Mouse (Mus musculus) urinary bladder, postnatal 36 days (tissue): ENCODE measurements around the gene Dohh.

Experiments used
- DNase-seq, 2 experiments: peaks; one replicate each; pipeline ENCODE4 v3.0.0; 2022; ENCODE audit warnings: low spot score in 2 of 2, mixed read lengths in 1 of 2

The Dohh gene

DNA sequence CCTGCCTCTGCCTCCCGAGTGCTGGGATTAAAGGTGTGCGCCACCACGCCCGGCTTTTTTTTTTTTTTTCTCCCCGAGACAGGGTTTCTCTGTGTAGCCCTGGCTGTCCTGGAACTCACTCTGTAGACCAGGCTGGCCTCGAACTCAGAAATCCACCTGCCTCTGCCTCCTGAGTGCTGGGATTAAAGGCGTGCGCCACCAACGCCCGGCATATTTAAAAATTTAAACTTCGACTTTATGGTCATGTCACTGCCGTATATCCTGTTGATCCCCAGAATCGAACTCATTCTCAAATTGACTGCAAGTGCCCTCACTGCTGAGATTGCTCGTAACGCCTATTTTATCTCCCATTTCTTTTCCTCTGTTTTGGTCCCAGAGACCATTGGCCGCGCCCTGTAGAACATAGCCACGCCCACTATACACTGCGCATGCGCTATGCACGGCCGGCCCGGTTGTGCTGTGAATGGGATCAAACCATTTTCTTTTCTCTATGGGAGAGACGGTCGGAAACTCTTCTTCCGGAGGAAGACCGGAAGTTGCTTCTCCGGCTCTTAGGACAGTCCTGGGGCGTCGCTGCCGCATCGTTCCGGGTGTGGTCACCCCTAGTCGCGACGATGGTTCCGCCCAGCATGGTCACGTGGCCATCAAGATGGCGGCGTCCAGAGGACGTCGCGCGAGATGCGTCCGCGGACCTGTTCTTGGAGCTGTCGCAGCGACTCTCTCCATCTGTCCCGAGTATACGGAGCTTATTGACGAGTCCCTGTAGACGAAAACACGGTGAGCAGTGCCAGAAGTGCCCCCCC lies at the start of gene Dohh, which contains the start of gene Gm48551:
TSS of gene Dohh (plus strand) at position 627 of the 803 bp plus-strand sequence.
TSS of gene Gm48551 (plus strand) at position 665 of the 803 bp plus-strand sequence.
- peak; percentile 98 to 99 for DNase-seq

DNA sequence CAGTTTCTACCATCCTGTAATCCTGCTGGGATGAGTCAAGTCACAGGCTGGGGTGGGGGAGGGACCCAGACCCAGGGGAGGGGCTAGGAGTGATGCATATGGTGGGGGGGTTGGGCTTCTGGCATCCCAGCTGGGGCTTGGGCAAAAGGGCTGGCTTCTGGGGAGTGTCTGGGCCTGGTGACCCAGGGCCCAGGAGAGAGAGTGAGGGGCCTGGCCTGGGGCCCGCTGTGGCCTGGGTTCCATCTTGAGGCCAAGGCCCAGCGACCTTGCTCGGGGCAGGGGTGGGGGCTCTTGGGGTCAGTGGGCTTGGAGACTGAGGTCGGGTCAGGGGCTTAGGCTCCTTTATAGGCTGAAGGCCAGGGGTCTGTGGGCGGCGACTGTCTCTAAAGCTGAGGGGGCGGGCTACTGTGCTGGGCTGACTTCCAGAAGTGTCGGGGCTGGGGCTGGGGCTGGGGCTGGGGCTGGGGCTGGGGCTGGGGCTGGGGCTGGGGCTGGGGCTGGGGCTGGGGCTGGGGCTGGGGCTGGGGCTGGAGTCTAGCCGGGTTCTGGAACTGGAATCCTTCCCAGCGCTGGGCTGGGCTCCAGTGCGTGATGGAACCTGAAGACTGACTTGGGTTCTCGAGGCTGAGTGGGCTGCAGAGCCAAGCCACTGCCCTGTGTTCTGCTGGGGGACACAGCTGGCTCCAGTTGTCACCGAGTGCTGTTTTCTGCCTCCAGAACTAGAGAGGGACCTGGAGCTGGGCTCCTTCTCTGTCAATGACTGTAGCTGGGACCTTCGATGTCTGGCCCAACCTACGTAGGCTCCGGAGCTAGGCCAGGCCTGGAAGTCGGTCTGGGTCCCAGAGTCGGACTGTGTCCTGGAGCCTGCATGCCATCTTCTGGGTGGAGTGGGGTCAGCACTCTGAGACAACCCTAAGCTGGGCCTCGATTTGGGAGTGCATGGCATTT lies 48.6 kb upstream of the Dohh start:
- DNase-seq = no peak

DNA sequence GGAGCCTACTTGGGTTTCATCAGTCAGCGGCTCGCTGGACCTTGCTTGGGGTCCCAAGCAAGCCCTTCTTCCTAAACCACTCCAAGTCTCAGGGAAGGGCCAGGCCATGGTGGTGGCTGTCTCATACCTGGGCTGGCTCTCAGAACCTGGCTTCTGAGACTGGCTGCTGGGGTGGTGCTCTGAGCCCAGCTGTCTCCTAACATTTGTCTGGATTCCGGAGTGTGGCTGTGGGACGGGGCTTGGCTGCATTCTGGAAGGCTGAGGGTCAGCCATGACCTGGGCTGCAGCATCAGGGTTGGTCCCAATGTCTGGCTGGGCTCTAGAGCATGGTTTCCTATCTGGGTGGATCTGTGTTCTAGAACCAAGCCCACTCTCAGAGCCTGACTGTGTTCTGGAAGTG lies 47.7 kb upstream of the Dohh start:
- DNase-seq = no peak

DNA sequence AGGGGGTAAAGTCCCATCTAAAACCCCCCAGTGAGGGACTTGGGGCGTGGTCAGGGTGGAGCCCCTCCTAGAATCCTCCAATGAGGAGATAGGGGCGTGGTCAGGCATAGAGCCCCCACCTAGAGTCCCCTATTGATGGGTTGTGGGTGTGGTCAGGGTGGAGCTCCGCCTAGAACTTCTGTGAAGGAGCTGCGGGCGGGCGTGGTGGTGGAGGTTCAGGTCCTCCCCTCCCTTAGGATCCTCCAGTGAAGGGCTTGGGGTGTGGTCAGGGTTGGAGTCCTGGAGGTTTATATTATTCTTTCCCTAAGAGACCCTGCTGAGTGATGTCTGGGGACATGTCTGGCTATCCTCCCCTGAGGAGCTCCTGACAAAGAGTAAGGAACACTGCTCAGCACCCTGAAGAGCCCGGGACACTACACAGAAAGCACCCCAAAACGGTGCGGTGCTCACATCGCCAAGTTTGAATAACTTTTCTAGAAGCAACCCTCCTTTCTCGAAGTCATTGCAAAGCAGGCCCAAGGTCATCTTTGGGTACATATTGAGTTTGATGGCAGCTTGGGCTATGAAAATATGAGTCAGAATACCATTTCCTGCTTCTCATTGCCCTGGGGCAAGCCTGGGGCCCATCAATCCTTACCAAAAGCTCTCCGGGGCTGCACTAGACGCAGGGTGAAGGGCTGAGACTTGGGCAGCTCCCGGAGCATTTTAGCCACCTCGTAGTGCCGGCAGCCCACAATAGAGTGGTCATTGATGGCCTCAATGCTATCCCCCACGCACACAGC lies 43.5 kb upstream of the Dohh start:
- no peak for DNase-seq

DNA sequence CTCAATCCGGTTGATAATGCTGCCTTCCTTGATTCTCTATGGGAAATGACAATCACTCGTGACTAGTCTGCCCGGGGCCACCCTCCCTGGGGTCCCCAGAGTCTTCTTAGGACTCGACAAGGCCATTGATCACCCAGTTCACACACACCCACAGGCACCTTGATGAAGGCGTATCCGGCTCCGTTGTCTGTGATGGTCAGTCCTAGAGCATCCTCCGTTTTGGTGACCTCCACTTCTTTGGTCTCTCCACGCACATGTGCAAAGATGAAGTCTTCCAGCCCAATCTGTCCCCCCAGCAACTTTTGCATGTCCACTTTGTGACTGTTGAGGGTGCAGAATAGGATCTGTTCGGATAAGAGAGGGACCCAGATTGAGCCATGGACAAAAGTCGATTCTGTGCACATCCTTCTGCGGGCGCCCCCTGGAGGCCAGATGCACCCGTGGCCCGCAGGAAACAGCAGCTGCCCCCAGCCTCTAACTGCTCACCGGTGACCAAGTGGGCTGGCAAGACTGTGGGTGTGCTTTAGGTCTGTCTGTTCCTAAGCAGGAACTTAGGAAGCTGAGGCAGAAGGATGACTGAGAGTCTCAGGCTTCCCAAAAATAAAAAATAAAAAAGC lies 42.8 kb upstream of the Dohh start:
- DNase-seq = peak in 1 of 2 experiments; percentile 64

DNA sequence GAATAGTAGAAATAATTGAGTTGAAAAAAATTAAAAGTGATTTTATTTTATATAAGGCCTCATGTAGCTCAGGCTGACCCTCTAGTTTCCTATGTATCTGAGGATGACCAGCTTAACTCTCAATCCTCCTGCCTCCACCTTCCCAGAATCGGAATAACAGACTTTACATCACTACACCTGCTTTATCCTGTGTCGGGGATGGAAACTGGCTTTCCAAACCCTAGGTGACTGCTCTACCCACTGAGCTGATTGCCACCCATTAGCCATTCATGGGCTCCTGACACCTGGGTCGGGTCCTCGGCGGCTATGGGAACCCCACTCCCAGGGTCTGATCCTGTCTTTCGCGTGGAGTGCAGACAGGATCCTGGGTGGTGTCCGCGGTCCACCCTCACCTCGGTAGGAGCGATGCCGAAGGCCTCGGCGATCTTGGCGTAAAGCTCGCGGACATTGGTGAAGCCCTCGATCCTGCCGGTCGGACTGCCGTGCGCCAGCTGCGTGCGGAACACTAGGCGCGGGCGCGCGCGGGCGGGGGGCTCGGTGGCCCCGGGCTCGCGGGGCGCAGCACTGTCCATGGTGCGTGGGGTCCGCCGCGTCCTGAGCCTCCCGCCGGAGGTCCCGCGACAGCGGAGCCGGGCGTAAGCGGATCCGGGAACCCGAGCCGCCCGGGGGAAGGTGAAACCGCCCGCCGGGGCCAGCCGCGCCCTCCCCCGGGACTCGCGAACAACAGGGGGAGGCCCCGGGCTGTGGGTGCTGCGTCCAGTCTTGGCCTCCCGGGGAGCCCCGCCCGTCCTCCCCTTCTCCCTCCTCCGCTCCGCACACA lies 41.3 kb upstream of the Dohh start, which contains the start of gene Gipc3:
TSS of gene Gipc3 (minus strand) at position 581 of the 820 bp plus-strand sequence.
- DNase-seq = no peak

DNA sequence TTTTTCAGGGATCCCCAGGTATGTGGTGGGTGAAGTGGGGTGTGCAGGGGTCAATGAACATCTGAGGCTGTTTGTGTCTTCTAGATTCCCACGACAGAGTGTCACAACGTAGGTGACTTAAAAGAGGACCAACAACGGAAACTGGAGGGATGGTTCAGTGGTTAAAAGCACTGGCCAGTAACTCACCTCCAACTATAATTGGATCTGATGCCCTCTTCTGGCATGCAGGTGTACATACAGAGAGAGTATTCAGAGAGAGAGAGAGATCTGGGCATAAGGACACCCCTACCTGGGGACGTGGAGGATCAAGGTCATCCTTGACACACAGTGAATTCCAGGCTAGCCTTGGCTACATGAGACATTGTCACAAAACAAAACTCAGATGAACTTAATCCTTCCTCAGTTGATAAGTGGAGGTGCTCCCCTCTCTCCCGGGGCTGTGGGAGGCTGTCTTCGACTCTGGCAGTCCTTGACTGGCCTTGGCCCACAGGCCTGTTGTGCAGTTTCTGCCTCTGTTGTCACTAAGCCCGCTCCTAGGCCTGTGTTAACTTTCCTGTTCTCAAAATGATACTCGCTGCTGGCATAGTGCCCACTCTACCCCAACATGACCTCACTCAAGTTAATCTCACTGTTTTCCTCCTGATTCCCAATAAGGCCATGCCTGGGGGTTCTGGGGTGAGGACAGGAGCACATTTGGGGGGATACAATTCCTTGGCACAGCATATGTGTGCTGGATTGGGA lies 39.6 kb upstream of the Dohh start:
- DNase-seq = no peak

DNA sequence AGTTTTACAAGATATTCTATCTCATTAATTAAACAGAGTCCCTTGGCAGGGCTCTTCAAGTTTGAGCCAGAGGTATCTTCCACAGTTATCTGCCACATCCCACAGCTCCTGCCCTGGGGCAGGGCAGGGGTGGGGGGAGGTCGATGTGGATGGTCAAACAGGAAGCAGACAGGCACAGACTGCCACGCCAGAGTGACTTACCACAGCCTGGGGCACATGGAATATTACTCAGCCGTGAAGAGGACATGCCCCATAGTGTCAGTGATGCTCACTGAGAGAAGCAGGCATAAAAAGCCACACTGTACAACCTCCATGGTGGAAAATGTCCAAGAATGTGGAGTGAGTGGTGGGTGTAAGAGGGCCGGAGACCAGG lies 39.1 kb upstream of the Dohh start:
- DNase-seq = no peak

DNA sequence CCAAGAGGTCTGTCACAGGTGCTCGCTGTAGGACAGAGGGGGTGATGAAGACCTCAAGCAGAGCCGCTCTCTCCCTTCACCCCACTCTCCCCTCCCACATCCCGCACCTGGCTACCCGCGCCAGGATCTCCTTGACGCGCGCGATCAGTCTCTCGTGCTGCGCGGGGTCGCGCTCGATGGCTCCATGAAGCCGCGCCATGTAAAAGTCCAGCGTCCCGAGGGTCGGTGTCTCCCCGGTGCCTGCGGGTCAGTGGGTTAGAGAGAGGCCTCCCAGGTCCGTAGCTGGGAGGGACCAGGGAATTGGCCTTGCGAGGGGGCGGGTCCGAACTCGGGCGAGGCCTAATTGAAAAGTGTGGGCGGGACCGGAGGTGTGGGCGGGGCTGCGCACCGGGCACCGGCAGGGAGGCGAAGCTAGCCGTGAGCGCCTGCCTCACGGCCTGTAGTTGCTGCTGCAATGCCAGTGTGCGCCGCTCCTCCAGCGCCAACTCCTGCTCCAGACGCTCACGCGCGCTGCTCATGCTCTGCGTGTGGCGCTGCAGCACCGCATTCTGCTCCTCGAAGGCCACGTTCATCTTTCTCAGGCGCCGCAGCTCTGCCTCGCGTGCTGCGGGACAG lies 37.7 kb upstream of the Dohh start:
- peak; percentile 51 to 75 for DNase-seq

DNA sequence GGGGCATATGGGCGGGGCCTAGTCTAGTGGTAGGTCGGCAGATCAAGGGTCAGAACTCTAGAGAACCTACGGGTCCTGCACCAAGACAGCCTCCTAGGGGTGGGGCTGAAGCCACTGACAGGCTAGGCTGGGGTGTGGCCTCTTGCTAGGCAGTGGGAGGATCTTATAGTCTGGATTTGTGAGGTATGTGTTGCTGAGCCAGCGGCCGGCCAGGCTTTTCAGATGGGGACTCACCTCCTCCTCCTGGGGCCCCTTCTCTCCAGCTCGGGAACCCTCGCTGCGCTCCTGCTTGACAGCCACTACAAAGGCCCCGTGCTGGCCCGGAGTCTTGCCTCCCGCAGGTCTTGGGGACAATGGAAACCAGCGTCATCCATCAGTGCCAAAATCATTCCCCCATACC lies 35.1 kb upstream of the Dohh start:
- DNase-seq = peak in 1 of 2 experiments; percentile 55

DNA sequence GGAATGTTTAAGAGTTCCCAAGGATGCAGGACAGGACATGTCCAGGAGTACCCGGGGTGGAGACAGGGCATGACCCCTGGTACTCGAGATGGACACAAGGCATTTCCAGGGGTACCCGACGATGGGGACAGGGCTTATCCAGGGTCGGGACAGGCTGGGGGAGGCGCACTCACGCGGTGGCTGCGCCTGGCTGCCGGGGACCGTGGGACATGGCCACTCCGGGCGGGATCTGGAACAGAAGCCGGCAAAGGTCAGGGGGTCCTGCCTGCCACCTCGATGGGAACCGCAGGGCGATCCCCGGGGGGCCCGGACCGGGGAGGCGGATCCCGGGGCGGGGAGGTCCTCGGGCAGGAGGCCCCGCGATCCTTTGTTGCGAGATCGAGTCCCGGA lies 34.3 kb upstream of the Dohh start:
- no peak for DNase-seq

DNA sequence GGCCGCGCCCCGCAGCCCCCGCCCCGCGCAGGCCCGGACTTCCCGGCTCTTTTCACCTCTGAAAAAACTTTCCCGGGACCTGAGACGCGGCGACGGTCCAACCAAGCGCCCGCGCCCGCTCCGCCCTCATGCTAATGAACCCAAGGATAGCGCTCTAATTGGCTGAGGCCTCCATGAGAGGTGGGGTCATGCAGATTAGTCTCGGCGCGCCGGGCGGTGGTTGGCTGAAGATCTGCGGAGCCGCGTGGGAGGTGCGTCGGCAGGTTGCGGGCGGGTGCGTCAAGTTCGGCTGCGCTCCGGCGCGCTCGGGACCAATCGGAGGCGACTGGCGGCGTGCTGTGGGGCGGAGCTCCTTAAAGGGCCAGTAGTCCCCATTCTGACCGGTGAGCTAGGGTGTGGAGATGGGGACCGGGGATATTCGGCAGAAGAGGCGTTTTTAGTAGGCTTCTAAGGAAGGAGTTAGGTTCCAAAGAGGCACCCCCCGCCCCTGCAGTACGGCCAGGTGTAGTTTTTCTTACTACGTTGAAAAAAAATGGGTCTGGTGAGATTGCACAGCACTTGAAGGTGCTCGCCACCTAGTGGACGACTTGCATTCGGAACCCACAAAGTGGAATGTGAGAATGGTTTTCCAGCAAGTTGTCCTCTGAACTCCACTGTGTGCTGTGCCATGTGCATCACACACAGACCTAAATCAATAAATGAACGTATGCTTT lies 33.7 kb upstream of the Dohh start, which contains the start of gene Hmg20b:
TSS of gene Hmg20b (minus strand) at position 130 of the 713 bp plus-strand sequence.
- peak; percentile 97 to 99 for DNase-seq

DNA sequence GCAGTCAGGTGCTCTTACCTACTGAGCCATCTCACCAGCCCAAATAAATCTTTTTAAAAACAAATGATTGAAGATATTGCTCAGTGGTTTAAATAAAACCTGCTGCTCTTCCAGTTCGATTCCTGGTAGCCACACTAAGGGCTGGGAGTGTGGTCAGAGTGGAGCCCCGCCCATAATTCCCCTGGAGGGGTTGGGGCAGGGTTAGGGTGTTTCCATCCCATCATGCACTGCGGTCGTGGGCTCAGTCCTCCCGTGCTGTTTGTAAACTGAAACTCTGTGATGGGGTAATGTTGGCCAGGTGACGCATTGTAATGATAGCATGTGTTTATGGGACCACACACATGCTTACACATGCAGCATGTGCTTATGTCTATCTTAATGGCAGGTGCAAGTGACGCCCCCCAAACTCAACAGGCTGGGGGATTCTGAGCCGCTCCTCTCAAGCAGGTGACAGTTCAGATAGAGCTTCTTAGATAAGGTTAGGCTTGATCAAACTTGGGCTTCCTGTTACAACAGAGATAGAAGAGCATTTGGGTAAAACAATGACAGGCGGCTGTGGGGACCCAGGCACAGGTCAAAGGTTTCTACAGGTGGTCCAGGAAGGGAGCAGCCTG lies 32.4 kb upstream of the Dohh start:
- no peak for DNase-seq

DNA sequence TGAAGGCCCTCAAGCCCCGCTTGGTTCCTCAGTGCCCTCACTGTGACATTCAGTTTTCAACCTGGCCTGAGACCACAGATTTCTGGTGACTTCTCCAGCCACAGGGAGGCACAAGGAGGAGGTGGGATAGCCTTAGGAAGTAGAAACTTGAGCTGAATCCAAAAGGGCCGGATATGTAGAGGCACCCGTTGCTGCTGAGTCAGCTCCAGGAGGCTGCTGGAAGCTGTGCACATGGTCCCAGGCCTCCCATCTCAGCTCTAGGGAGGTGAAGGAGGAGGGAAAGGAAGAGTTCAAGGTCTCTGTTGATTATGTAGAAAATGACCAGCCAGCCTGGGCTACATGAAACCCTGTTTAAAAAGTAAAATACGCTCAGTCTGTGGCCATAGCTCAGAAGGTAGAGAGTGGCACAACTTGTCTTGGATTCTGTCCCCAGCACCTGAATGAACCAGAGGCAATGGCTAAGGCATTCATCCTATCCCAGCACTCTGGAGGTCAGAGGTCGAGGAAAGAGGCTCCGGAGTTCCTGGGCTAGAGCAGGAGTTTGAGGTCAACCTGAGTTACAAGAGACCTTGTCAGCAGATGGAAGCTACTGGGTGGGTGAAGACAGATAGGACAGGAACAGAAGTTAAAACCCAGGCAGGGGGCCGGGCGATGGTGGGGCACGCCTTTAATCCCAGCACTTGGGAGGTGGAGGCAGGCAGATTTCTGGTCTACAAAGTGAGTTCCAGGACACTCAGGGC lies 29.3 kb upstream of the Dohh start:
- no peak for DNase-seq

DNA sequence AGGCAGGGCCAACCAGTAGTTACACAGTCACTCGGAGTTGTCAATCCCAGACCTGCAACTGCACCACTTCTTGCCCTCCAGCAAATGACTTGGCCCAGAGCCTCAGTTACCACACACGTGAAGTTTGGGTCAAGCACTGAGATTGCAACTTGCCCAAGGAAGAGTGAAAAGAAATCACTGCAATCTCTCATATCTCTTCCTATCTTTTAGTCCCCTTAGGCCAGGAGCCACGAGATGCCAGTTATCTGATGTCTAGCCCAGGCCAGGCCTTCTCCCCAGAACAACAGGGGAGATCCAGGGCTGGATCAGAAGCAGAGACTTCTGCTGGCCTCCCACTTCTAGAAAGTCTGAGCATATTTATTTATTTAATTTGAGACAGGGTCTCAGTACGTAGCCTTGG lies 28.7 kb upstream of the Dohh start:
- no peak for DNase-seq

DNA sequence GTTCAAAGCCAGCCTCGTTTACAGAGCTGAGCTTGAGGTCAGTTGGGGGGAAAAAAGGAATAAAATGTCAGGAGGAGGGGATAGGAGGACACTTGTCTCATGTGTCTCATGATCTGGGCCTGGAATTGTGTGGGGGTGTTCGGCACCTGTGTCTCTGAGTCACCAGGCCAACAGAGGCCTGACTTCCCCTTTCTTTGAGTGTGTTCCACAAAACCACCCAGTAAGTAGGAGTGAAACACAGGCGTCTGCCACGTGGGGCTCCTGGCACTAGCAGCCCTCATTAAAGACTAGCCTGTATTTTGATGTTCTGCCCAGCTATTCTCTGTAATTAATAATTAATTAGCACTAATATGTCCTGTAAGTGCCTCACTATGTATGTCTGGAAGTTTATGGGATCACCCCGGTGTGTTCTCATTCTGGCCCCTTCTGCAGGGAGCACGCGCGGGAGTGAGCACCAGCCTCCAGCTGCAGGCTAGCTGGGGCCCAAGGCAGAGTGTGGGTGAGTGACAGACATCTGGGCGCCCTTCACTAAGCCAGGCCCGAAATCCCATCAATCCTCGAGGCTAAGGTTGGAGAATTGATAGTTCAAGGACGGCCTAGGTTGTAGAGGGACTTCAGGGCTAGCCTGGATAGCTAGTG lies 27.8 kb upstream of the Dohh start:
- DNase-seq = no peak
